Mouse (Mus musculus): ENCODE data around the gene 6030408B16Rik.

Gene 6030408B16Rik

GRCm38 (mm10) chr15:101297988-101298387, 5.0 kb downstream of the 6030408B16Rik start:
- DNase-seq (ENCODE audit: low spot score in 2 of 2), result no peak

GRCm38 (mm10) chr15:101298550-101298949, 5.5 kb downstream of the 6030408B16Rik start:
- DNase-seq (ENCODE audit: low spot score in 2 of 2), result no peak

GRCm38 (mm10) chr15:101299480-101299960, 6.5 kb downstream of the 6030408B16Rik start:
- no peak for DNase-seq (ENCODE audit: low spot score in 2 of 2)

- no peak for DNase-seq (ENCODE audit: low spot score in 2 of 2)
Measured at GRCm38 (mm10) chr15:101300128-101300527, 7.1 kb downstream of the 6030408B16Rik start.

GRCm38 (mm10) chr15:101302201-101302600, 9.2 kb downstream of the 6030408B16Rik start:
- no peak for DNase-seq (ENCODE audit: low spot score in 2 of 2)

GRCm38 (mm10) chr15:101303830-101304229, 10.8 kb downstream of the 6030408B16Rik start:
- DNase-seq (ENCODE audit: low spot score in 2 of 2), result no peak

- no peak for DNase-seq (ENCODE audit: low spot score in 2 of 2)
Measured at GRCm38 (mm10) chr15:101306459-101306858, 13.4 kb downstream of the 6030408B16Rik start.

GRCm38 (mm10) chr15:101308440-101309348, 15.7 kb downstream of the 6030408B16Rik start:
- no peak for DNase-seq (ENCODE audit: low spot score in 2 of 2)

- DNase-seq (ENCODE audit: low spot score in 2 of 2), result no peak
Measured at GRCm38 (mm10) chr15:101309493-101309892, 16.5 kb downstream of the 6030408B16Rik start.

- DNase-seq (ENCODE audit: low spot score in 2 of 2), result no peak
Measured at GRCm38 (mm10) chr15:101311087-101311770, 18.2 kb downstream of the 6030408B16Rik start.

GRCm38 (mm10) chr15:101312006-101312405, 19.0 kb downstream of the 6030408B16Rik start:
- no peak for DNase-seq (ENCODE audit: low spot score in 2 of 2)

GRCm38 (mm10) chr15:101315378-101315777, 22.4 kb downstream of the 6030408B16Rik start:
- no peak for DNase-seq (ENCODE audit: low spot score in 2 of 2)

- DNase-seq (ENCODE audit: low spot score in 2 of 2), result peak; percentile 89 to 90
Measured at GRCm38 (mm10) chr15:101315832-101316231, 22.8 kb downstream of the 6030408B16Rik start.

GRCm38 (mm10) chr15:101316279-101316912, 23.4 kb downstream of the 6030408B16Rik start:
- DNase-seq (ENCODE audit: low spot score in 2 of 2), result no peak

GRCm38 (mm10) chr15:101316913-101317813, 24.2 kb downstream of the 6030408B16Rik start:
- no peak for DNase-seq (ENCODE audit: low spot score in 2 of 2)

GRCm38 (mm10) chr15:101317814-101318500, 24.9 kb downstream of the 6030408B16Rik start:
- DNase-seq (ENCODE audit: low spot score in 2 of 2), result no peak

GRCm38 (mm10) chr15:101318889-101319765, 26.1 kb downstream of the 6030408B16Rik start:
- DNase-seq (ENCODE audit: low spot score in 2 of 2), result no peak

GRCm38 (mm10) chr15:101320010-101320617, 27.1 kb downstream of the 6030408B16Rik start:
- no peak for DNase-seq (ENCODE audit: low spot score in 2 of 2)

GRCm38 (mm10) chr15:101320618-101321041, 27.6 kb downstream of the 6030408B16Rik start:
- DNase-seq (ENCODE audit: low spot score in 2 of 2), result no peak

Data from frontal cortex, postnatal 25 days (tissue).